Mouse (Mus musculus) erythroblast, embryonic 14.5 days (primary cell): ENCODE results near the gene Dcps. TPM values are rescaled to one million over a fixed set of nuclear protein-coding genes. Genes with fewer than 3 reads are reported as not detected.

Experiments
- H3K27me3 ChIP-seq: 2 replicates; pipeline ENCODE4 v1.6.1; 2012; ENCODE audit warnings: inconsistent platforms; ENCODE audit not compliant: control insufficient read depth
- H3K36me3 ChIP-seq: 2 replicates; pipeline ENCODE4 v1.6.1; 2012; ENCODE audit warnings: mild to moderate bottlenecking, inconsistent platforms; ENCODE audit not compliant: control insufficient read depth
- H3K4me1 ChIP-seq: 2 replicates; pipeline ENCODE4 v1.6.1; 2012; ENCODE audit warnings: inconsistent platforms; ENCODE audit not compliant: control insufficient read depth
- H3K4me3 ChIP-seq: replicated peaks from 2 replicates; pipeline ENCODE3; 2012; ENCODE audit warnings: moderate library complexity, mild to moderate bottlenecking, inconsistent platforms
- H3K9me3 ChIP-seq: 2 replicates; pipeline ENCODE4 v1.6.1; 2012; ENCODE audit warnings: low read length, inconsistent platforms, mixed read lengths; ENCODE audit not compliant: control insufficient read depth
- GATA1 ChIP-seq: IDR thresholded peaks from 2 replicates; pipeline ENCODE4 v1.6.1; 2012; ENCODE audit warnings: low read length, inconsistent platforms, mixed read lengths
- TAL1 ChIP-seq: IDR thresholded peaks from 3 replicates; pipeline ENCODE4 v1.6.1; 2012; ENCODE audit warnings: low read length, inconsistent platforms, mixed read lengths
- polyA plus RNA-seq: library from polyadenylated mRNA; stranded (reverse); fragments of >175 nt; gene quantifications from 2 replicates; pipeline ENCODE4 v1.2.3, GENCODE M21; 2012

Dcps gene
- polyA plus RNA-seq, 1 experiment: 11.0 TPM

DNA sequence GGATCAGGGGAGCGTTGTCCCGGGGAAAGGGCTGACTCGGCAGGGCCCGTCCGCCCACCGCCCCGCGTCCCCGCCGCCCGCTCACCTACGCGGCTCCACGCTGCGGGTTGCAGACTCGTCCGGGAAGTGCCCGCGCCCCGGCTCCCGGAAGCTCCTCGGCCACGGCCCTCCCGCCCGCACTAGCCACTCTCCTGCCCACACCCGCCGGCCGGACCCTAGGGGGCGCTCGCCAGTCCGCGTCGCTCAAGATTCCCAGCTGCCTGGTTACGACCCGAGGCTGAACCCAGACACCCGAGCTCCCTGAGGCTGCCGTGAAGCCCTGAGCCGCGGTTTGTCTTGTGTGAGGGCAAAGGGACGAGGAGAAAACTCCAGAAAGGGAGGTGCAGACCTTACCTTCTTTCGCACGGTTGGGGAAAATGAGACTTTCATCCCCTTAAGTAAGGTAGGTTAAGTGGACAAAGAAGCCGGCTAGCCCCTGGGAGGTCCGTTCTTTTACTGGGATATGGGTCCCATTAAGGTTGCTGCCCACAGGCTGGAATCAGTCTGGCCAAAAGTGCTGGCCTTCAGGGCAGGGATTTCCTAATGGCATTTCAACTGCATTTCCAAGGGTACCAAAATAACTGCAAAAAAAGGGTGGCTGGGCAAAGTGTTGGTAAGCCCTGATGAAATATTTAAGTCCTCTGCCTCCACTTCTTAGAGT lies 24.1 kb upstream of the Dcps start, which contains the start of the genes Srpr and Tirap:
Srpr (plus strand) TSS at position 404 of the 700 bp plus-strand sequence.
Tirap (minus strand) TSS at position 520 of the 700 bp plus-strand sequence.
- Histone ChIP-seq H3K36me3 (peaks cover 15% of the 10 kb centered on the region), H3K27me3 (no peaks in the 10 kb centered on the region), H3K4me3 (peak within 1 kb of the TSS; percentile 80), H3K4me1 (peaks cover 55% of the 10 kb centered on the region), H3K9me3 (no peaks in the 10 kb centered on the region)
- TF ChIP-seq GATA1: no peak
- TF ChIP-seq TAL1: no peak

DNA sequence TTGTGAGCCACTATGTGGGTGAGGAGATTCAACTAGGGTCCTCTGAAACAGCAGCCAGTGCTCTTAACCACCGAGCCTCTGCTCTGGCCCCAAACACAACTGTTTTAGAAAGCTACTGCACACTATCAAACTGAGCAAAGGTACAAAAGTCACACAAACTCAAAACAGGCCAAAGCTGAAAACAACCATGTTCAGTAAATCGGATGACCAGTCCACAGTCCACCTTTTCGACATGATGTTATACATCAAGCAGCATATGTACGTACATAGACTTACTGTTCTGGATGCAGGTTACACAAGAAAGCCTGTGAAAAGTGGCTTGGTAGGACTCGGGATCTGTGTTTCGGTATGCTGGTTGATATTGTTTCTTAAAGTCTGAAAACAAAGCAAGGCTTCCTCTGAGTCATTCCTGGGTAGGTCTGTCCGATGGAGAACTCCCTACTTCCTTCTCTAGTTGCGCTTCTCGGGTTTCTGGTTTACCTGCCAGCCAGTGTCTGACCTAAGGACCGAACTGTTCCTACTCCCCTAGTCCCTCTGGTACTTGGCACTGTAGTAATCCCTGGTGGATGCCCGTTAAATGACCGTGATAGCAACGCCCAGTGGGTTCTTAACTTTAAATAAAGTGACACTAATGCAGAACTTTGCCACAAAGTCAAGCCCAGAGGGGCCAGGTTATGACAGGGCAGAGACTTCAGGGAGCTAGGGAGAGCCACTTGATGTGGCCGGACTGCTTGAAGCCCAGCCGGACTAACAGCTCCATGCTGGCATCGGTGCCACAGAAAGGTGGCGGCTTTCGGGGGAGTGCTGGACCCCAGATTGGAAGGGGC lies 23.3 kb upstream of the Dcps start:
- no peaks in the 10 kb centered on the region for H3K27me3 ChIP-seq
- peak overlapping the region; percentile 80 for H3K4me3 ChIP-seq
- no peak for TF ChIP-seq GATA1
- no peak for TF ChIP-seq TAL1
- H3K4me1 ChIP-seq: peaks cover 52% of the 10 kb centered on the region
- H3K9me3 ChIP-seq: no peaks in the 10 kb centered on the region
- peaks cover 7% of the 10 kb centered on the region for H3K36me3 ChIP-seq

DNA sequence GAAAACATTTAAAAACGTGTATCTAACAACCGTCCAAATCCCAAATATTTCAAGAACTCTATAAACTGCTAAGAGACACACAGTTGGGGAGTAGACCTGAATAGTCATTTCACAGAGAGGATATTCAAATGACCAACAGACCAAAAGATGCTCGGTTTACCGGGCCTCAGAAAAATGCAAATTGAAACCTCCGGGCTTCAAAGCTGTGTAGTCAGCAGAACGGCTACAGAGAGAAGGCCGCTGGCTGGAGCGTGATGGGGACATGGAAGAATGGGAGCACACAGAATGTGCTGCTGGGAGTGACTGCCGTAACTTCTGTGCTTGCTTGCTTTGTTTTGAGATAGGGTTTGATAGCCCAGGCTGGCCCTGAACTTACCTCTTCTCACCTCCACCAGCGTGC lies 22.5 kb upstream of the Dcps start:
- Histone ChIP-seq H3K4me3 (no peak overlapping the region), H3K4me1 (peaks cover 46% of the 10 kb centered on the region), H3K27me3 (no peaks in the 10 kb centered on the region), H3K36me3 (peaks cover 2% of the 10 kb centered on the region), H3K9me3 (no peaks in the 10 kb centered on the region)
- TF ChIP-seq TAL1: no peak
- TF ChIP-seq GATA1: no peak

DNA sequence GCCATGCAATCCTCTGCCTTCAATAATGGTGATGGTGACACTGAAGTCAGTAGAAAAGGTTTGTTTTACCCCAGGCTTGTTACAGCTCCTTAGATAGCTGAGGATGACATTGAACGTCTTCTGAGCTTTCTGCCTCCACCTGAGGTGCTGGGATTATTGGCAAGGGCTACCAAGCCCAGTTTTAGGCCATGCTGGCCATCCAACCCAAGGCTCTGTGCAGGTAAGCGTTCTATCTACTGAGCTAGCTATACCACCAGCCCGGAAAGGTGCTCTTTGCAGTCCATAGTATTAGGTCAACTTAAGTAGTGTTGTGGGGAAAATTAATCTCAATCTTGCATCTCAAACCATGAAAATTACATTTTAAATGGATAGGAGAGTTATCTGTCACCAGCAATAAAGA lies 21.8 kb upstream of the Dcps start:
- Histone ChIP-seq H3K4me1 (peaks cover 40% of the 10 kb centered on the region), H3K36me3 (peaks cover 4% of the 10 kb centered on the region)
- TF ChIP-seq TAL1 (no peak), GATA1 (no peak)

DNA sequence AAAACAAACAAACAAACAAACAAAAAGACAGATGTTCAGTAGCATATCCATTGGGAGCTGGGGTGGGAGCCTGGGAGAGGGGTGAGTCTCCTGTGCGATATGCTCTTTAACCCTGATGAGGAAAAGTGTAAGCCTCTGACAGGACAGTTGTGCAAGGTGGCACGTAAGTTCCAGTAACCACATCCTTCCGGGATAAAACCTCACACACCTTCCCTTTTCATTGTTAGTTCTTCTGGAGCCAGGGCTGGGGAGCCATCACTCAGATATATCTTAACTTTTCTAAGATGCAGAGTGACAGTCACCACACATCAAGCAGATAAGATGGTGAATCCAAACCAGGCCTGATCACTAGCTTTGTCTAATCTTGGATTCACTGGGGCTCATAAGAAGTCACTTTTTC lies 18.2 kb upstream of the Dcps start:
- no peak overlapping the region for H3K4me3 ChIP-seq
- no peaks in the 10 kb centered on the region for H3K9me3 ChIP-seq
- TF ChIP-seq GATA1 (no peak), TAL1 (no peak)
- peaks cover 24% of the 10 kb centered on the region for H3K36me3 ChIP-seq
- H3K27me3 ChIP-seq: no peaks in the 10 kb centered on the region
- H3K4me1 ChIP-seq: peaks cover 10% of the 10 kb centered on the region

More for the DNA sequence above, 21.8 kb upstream of the Dcps start:
- Histone ChIP-seq H3K4me3 (no peak overlapping the region), H3K27me3 (no peaks in the 10 kb centered on the region), H3K9me3 (no peaks in the 10 kb centered on the region)

DNA sequence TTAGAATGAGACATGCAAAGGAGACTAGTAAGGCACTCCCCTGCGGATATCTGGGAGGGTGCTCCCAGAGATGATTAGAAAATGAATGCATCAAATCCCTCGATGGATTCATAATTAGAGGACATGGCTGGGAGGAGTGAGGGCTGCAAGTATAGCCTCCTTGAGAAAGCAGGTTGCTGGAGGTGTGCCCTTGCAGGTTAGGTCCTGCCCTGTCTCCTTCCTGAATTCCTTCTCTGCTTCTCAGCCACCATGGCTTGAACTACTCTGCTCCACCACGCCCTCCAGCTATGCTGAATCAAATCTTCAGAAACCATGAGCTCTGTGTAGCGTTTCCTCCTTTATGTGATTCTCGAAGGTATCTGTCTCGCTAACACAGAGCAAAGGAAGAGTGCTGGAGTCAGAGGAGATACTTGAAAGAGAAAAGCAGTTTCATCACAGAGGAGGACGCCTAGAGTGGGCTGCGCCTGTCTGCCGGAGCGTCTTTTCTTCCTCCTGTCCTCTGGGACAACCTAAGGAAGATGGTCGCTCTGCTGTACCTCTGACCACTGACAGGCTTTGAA lies 17.2 kb upstream of the Dcps start:
- Histone ChIP-seq H3K27me3 (no peaks in the 10 kb centered on the region), H3K36me3 (peaks cover 33% of the 10 kb centered on the region)

DNA sequence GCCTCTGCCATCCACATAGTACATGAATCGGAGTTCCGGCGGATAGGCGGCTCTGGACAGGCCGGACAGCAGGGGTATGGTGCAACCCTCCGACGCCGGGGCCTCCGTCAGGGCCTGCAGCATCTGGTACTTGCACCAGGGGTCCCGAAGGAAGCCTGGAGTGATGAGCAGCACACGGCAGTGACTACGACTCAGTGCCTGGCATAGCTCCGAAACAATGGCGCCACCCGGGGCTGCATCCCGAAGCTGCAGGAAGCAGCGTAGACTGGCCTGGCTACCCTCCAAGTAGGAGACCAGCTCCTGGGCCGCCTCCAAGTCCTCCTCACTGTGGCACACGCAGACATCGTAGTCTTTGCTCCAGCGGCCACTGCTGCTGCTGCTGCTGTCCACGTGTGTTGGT lies 12.8 kb upstream of the Dcps start:
- no peaks in the 10 kb centered on the region; the same call in 1 of the 2 replicates for H3K4me1 ChIP-seq
- TF ChIP-seq TAL1 (no peak), GATA1 (no peak)
- H3K36me3 ChIP-seq: peaks cover 45% of the 10 kb centered on the region
- H3K27me3 ChIP-seq: no peaks in the 10 kb centered on the region
- no peaks in the 10 kb centered on the region for H3K9me3 ChIP-seq
- H3K4me3 ChIP-seq: no peak overlapping the region

More for the DNA sequence above, 17.2 kb upstream of the Dcps start:
- no peak overlapping the region for H3K4me3 ChIP-seq
- H3K9me3 ChIP-seq: no peaks in the 10 kb centered on the region
- TF ChIP-seq GATA1 (no peak), TAL1 (no peak)
- H3K4me1 ChIP-seq: peaks cover 2% of the 10 kb centered on the region; the same call in 1 of the 2 replicates

DNA sequence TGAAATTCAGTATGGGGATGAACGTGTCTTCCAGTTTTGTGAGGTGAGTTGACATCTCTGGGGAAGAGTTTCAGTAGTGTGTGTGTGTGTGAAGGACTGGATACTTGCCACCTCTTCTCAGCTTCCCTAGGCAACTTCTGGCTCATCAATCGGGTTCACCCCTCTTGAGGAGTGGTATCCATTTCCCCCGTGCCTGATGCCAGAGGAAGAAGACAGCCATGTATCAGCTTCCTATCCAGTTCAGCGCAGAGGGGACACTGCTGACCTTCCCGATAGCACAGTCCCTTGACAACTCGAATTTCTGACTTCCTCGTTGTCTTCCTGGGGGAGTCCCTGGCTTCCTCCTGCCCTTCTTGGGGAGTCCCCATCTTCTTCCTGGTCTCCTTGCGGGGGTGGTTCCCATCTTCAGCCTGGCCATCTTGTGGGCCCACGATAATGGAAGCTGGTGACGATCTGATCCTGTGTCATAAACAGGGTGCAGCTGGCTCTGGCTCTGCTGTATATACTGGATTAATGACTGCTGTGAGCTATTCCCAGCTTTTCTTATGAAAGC lies 11.6 kb upstream of the Dcps start:
- H3K4me3 ChIP-seq: no peak overlapping the region
- TF ChIP-seq TAL1 (no peak), GATA1 (no peak)
- H3K9me3 ChIP-seq: no peaks in the 10 kb centered on the region
- peaks cover 11% of the 10 kb centered on the region for H3K4me1 ChIP-seq
- H3K36me3 ChIP-seq: peaks cover 41% of the 10 kb centered on the region
- no peaks in the 10 kb centered on the region for H3K27me3 ChIP-seq

DNA sequence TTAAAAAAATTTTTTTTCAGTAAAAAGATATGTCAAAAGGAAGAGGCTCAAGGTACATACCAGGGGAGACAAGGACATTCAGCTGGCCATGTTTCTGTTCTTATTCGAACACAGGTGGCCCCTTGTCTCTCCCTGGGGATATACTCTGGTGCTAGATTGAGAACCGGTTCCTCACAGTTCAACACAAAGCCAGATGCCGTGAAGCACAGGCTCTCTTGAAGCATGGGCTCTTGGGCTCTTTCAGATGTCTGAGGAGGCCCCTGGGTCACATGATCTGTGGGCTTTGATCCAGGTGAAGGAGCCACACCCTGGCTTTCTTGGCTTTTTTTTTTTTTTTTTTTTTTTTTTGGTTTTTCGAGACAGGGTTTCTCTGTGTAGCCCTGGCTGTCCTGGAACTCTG lies 10.6 kb upstream of the Dcps start:
- H3K9me3 ChIP-seq: no peaks in the 10 kb centered on the region
- no peaks in the 10 kb centered on the region for H3K27me3 ChIP-seq
- no peak overlapping the region for H3K4me3 ChIP-seq
- TF ChIP-seq TAL1: no peak
- TF ChIP-seq GATA1: no peak
- H3K36me3 ChIP-seq: peaks cover 37% of the 10 kb centered on the region
- H3K4me1 ChIP-seq: peaks cover 20% of the 10 kb centered on the region
